Mouse (Mus musculus) G1E-ER4 (cell line): Measurements from ENCODE around the gene Ywhab. TPM values are rescaled to one million over a fixed set of nuclear protein-coding genes. Genes with fewer than 3 reads are reported as not detected.

Experiments
- GATA1 ChIP-seq: IDR thresholded peaks from one replicate; pipeline ENCODE4 v1.8.0; 2012; ENCODE audit warnings: low read length, inconsistent platforms
- polyA plus RNA-seq: library from polyadenylated mRNA; stranded (reverse); fragments of >175 nt; gene quantifications from 2 replicates; pipeline ENCODE4 v1.2.3, GENCODE M21; 2012

The Ywhab gene
- polyA plus RNA-seq: 84.7 and 105 TPM in 2 replicates

DNA sequence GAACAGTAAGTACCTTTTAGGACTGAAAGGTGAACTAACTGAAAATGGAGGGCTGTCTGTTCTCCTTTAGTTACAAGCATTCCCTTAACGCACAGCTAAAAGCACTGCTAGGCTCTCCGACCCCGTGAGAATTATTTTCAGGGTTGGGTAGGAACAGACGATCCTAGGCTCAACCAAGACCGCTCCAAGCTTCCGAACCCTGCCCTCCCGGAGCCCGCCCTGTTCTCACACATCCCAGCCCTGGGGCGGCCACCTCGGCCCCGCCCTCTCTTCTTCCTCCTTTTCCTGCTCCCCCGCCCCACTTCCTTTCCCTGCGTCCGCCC is at the start of gene Ywhab:
Gene Ywhab, plus strand, starts transcription at position 307 of the 323 bp plus-strand sequence.
- TF ChIP-seq GATA1: no peak

DNA sequence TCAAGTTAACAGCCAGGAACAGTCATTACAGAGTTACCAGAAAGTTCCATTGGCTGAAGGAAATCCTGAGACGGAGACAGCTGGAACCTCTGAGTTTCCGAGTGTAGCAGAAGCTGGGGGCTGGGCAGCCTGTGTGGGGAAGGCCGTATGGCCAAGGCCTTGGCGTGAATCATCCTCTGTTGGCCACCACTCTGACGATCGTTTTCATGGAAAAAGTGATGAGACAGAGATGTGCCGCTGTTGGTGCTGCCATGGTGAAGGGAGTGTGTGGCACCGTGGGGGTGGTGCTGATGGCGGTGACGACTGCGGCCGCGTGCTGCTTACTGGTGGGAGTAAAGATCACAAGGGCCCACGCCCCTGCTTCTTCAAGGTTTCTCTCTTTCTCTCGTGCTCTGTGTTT is 48.5 kb upstream of the Ywhab start:
- TF ChIP-seq GATA1: no peak

DNA sequence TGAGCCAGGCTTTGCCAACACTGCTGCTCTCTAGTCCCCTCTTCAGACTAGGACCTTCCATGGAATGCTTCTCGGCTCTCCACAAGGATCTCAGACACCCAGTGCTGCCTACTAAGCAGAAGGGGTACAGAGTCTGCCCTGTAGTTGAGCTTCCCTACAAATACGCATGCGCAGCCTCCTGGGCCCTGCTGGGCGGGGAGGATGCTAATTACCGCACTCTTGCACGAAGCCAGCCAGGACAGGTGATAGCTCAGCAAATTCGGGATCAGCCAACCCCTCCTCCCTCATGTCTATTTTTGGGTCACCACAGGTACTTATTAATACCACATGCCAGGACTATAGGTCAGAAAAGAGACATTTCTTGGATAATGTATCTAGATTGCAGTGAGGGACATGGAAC is 46.8 kb upstream of the Ywhab start:
- TF ChIP-seq GATA1: no peak

DNA sequence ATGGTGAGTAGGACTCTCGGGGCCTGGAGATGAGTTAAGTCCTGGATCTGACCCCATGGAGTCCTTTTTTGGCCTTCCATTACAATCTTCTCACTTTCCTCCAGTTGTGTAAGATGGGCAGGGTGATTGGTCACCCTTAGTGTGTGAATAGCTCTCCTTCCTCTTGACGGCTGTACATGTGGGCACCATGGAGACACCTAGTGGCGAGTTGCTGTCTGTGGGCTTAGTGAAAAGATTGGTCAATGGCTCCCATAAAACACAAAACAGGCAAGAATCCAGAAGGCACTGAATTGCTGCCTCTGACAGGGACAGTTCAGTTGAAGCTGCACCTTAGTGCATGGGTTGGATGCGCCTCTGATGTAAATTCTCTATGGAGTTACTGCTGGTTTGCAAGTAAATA is 43.0 kb upstream of the Ywhab start:
- no peak for TF ChIP-seq GATA1

DNA sequence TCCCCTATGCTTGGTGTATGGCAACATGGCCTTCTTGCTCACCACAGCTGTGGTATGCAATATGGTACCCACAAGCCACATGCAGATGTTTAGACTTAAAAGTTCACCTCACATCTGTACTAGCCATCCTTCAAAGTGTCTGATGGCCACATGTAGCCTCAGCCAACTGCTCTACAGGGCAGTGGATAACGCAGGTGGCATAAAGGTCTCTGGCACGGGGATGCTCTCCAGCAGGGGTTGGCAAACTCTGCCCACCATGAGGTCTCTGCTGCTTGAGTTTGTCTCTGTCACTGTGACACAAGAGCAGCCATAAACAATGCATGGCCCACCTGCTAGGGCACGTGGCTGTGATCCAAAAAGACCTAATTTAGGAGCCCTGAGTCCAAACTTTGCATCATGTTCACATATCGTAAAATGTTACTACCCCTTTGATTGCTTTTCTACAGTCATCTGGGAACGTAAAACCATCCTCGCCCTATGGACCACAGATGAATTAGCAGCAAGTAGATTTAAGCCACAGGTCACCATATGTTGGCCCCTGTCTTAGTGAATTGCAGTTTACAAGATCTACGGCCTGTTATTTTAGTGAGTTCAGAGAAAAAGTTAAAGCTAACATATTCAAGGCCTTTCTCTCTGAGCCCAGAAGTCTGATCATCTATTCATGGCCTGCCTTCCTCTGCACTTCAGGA is 41.0 kb upstream of the Ywhab start:
- no peak for TF ChIP-seq GATA1

DNA sequence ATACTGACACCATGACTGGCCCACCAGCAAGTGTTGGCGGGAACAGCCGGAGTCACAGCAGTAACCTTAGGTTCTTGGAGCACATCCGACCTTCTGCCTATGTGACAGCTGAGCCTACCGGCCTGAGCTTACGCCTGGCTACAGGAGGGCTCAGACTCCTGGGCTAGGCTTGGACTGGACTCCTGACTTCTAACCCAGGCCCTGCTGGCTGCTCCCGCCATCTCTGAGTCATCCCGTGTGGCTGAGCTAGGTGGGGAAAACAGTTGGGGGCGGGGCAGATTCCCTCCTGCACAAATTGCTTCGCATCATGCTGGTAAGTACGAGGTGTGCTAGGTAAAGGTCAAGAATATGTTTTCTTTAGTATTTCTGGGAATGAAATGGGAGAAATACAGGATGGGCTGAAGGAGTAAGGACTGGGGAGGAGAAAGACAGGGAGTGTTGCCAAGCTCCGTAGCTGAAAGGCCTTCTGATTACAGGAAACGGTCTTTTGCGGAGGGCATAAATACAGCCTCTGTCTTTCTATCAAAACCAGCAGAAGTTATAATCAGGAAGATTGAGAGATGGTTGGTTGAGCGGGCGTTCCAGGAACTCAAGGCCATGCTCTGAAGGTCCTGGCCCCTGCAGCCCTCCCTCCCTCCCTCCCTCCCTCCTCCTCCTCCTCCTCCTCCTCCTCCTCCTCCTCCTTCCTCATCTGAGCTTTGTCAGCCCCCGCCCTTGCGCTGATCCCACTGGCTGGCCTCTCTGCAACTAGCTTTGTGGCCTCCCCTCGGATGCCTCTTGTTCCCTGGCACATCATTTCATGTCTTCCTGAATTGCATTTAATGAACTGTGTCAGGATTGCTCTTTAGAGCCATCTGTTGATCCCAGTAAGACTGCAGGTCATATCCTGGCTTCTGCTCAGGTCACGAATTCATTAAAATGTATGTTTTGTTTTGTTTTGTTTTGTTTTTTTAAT is 29.9 kb upstream of the Ywhab start:
- no peak for TF ChIP-seq GATA1

DNA sequence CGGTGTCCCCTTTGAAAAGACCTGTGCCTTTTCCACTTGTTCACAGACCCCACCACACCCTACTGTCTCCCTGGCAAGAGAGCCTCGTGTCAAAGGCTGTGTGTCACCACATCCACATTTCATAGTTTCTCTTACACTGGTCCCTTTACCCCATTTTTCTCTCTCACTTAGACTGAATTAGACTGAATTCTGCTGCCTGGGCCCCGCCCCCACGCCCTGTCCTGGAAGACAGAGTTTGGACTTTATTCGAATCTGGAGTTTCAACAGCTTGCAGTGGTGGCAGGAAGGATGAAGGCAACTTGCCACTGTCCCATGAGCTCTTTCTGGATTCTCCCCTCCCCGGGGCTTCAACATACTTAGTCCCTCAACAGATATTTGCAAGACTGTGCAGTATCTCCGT is 29.1 kb upstream of the Ywhab start:
- no peak for TF ChIP-seq GATA1

DNA sequence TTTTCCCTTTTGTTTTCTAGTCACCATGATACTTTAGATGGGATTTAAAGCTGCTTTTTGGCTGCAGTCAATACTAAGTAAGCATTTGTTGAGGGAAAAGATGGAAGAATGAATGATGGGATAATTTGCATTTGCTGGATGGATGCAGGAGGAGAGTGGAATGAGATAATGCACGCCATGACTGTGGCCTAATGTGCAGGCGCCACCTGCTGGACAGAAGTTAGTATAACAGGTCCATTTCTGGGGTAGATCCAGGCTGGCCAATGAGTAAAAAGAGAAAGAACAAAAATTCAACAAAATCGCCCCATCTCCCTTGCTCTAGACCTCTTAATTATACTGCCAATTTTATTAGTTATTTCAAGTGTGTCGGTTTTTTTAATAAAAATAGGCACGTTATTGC is 26.2 kb upstream of the Ywhab start:
- TF ChIP-seq GATA1: no peak

DNA sequence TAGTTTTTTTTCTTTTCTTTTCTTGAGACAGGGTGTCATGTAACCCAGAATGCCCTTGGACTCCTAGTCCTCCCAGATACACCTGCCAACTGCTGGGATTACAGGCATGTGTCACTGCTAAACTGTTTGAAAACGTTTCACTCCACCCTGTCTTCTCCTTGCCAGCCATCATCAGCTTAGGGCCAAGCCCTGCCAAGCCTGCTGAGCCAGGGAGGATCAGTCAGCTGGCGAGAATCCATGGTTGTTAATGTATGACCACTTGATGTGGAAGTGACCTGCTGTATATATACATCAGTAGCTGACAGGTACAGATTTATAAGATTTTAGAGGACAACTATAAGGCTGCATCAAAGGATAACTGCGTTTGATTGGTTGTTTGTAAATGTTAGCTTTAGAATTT is 24.4 kb upstream of the Ywhab start:
- TF ChIP-seq GATA1: no peak

DNA sequence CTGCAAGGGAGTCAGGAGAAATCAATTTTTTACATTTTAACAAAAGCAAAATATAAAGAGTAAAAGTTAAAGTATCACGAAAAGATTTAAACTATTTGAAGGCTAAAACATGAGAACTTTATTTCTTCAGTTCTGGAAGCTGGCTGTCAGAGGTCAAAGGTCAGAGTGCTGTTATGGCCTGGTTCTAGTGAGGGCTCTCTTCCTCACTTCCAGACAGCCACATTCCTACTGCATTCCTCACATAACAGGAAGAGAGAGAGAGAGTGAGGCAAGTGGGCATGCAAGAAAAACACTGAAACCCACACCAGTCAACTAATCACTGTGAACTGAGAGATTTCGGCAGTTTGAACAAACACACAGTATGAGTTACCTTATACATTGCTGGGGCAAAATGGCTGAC is 20.7 kb upstream of the Ywhab start:
- no peak for TF ChIP-seq GATA1

DNA sequence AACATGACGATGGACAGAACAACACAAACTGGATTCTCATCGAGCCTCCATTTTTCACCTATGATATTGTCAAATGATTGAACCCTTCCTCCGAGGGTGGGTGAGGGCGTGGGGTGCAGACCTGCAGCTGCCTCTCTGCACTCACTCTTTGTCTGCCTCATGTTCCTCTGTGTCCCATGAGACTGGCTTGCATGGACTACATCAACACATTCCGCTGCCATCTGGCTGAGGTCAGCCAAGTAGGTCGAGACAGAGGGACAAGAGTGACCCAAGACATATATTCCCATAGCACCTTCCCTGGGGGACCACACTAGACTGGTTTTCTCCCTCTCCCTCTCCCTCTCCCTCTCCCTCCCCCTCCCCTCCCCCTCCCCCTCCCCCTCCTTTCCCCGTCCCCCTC is 18.3 kb upstream of the Ywhab start:
- TF ChIP-seq GATA1: no peak

DNA sequence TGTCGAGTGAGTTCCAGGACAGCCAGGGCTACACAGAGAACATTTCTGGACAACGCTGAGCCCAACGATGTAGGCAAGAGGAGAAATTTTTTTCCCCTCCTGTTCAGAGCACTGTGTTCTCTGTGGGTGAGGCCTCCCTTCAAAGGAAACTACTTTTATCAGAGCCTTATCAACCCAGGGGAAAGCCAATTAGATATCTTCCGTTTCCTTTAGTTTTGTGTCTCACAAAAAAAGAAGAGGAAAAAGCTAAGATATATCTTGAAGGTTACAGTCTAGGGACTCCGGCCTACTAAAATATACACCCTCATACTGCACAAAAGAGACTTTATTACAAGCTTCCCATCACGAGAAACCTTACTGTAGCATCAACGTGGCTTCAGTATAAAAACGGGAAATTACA is 7.5 kb upstream of the Ywhab start:
- no peak for TF ChIP-seq GATA1

DNA sequence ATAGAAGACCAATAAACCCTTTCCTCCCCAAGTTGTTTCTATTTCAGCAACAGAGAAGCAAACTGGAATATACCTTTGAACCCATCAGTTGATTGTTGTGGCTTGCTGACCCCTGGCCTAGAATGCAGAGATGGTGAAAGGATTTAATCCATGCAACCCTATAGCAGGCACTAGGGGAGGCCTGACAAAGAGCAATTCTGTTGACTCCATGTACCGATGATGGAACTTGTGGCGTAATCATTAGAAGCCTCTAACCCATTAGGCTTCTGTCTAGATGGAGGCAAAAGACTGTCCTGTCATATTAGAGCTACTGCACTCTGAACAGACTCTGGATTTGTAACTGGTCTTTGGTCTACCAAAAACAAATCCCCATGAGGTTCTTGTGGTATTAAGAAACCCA is 1.9 kb upstream of the Ywhab start:
- TF ChIP-seq GATA1: no peak

DNA sequence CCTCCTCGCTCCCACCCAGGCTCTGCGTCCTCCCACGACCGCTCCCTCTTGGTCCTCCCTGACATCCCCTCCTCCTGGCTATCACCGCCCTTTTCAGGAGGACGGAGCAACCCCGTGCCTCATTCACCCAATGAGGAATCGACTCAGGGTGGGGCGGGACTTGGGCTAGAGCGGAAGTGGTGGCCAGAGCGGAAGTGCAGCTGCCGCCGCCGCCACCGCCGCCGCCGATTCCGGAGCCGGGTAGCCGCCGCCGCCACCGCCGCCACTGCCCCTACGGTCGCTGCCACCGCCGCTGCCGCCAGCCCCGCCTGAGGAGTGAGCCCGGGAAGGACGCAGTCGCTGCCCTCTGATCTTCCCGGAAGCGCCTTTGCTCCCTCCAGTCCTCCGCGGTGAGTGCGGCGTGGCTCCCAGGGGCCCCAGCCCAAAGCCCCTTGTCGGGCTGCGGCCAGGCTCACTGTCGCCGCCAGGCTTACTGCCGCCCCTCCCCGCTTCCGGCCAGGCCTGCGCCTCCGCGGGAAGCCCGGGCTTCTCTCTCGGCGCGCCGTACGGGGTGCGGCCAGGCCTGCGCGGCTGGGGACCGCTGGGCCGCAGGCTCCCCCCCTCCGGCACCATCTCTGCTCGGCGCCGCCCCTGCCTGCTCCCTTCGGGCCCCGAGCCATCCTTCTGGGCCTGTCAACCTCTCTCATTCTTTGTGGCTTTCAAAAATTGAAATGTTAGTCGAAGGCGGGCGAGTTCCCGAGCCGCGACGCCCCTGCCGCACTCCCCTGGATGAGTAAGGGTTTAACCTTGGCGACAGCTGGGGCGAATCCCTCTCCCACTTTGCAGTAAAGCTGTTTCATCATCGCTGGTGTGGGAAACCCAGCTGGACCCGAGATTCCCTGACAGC is 460 bp downstream of the Ywhab start:
- TF ChIP-seq GATA1: no peak

DNA sequence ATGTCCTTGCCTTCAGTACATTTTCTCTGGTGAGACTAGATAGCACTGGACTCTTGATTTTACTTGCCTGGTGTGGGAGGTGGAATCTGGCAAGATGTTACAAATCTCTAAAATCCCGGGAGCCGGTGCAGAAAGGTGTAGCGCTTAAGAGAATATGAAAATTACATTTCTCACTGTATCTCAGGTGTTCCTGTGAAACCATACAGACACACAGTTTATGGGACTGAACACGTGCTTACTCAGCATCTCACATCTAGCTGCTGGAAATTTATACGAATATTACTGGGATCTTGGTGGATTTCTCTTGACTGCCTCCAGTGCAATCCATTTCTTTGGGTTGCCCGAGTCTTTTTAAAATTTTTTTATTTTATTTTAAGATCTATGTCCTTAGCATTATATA is 1.5 kb downstream of the Ywhab start:
- no peak for TF ChIP-seq GATA1

DNA sequence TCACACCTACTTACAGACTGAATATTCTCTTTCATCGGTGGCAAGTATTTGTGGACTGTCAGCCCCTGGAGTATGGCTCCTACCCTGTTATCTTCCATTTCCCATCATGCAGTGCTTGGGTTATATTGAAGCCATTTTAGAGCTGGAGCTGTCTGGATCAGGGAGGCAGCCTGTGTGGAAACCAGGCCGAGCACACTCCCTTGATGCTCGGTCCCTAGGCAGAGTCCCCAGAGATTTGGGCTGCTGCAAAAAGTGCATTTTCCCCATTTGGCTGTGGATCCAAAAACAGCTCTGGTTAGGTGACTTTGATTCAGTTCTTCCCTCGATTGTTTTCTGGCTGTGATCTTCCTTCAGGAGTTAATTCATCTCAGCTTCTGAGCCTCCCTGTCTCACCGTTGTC is 2.1 kb downstream of the Ywhab start:
- no peak for TF ChIP-seq GATA1
